Mouse (Mus musculus) kidney, adult 2 months (tissue): ENCODE data around the gene Rtn4rl1.

ENCODE experiments used
- CTCF ChIP-seq: fragments of 200-500 bp; conservative IDR thresholded peaks from 2 replicates; pipeline ENCODE4 v1.5.1; 2011; ENCODE audit warnings: low read depth, mild to moderate bottlenecking, control low read depth, low read length, moderate library complexity, mixed read lengths; ENCODE audit not compliant: insufficient read depth, insufficient read length
- POLR2A ChIP-seq: fragments of 200-500 bp; IDR thresholded peaks from one replicate; pipeline ENCODE4 v1.6.1; 2011; ENCODE audit warnings: low read depth, low read length, control low read depth

- TF ChIP-seq POLR2A (no peak), CTCF (no peak)
Measured at GRCm38 (mm10) chr11:75198792-75199191, 5.2 kb downstream of the Rtn4rl1 start.
